Mouse (Mus musculus) thymus, postnatal 0 days (tissue): ENCODE measurements around the gene Usp7. TPM values are rescaled to one million over a fixed set of nuclear protein-coding genes. Genes with fewer than 3 reads are reported as not detected.

Source experiments
- DNase-seq: peaks from one replicate; pipeline ENCODE4 v3.0.0-alpha.2; 2015; ENCODE audit warnings: low spot score
- polyA plus RNA-seq: library from polyadenylated mRNA; unstranded; fragments of >200 nt; fragmentation: Nextera tagmentation; extraction: Ambion mirVana; gene quantifications from 2 replicates; pipeline ENCODE4 v1.2.1, GENCODE M21; 2015

Usp7 gene
- polyA plus RNA-seq, 1 experiment from 2014 or later = 50.3 TPM

DNA sequence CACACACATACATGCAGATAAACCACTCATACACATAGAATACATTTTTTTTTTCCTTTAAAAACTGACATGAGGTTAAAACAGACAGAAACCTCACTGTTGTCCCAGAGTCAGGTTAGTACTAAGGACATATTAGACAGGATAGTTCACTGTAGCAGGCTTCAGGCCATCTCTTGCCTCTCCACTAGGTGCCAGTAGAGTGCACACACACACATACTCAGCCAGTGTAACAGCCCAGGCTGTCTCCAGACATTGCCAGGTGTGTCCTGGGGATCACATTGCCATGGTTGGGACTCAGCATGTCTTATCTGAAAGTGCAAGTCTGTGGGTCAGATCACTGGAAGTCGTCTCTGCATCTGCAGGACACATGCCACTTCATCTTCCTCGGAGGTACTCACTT lies 148.3 kb downstream of the Usp7 start:
- DNase-seq = peak; percentile 42

Other genes starting within 250 kb of the Usp7 start
- 53.3 and 60.3 TPM in 2 replicates for gene Pmm2, start 154.6 kb downstream of the Usp7 start, polyA plus RNA-seq
- gene Tmem186, start 154.6 kb downstream of the Usp7 start, polyA plus RNA-seq = 20.1 and 22.8 TPM in 2 replicates
- gene Carhsp1, start 120.2 kb downstream of the Usp7 start, polyA plus RNA-seq = 34.2 and 37.6 TPM in 2 replicates
- gene Gm5767, start 111.5 kb downstream of the Usp7 start, polyA plus RNA-seq = not detected in 2 replicates
- gene 1810013L24Rik, start 37.8 kb upstream of the Usp7 start, polyA plus RNA-seq = 18.3 and 24.5 TPM in 2 replicates